Mouse (Mus musculus) midbrain, embryonic 13.5 days (tissue): ENCODE measurements around the gene Tmem160. TPM values are rescaled to one million over a fixed set of nuclear protein-coding genes. Genes with fewer than 3 reads are reported as not detected.

Experiments
- ATAC-seq: fragments of 200-750 bp; cut with Nextera tagmentation; 2 replicates; pipeline ENCODE4 v1.8.0; 2017; ENCODE audit warnings: mild to moderate bottlenecking, moderate TSS enrichment, moderate library complexity
- H3K27ac ChIP-seq: fragments of 300-500 bp; sonication (generic); 2 replicates; pipeline ENCODE4 v1.5.1; 2015; ENCODE audit warnings: inconsistent platforms, mild to moderate bottlenecking, moderate library complexity
- H3K27me3 ChIP-seq: fragments of 300-500 bp; sonication (generic); 2 replicates; pipeline ENCODE4 v1.6.1; 2015; ENCODE audit warnings: mild to moderate bottlenecking, inconsistent platforms
- H3K36me3 ChIP-seq: fragments of 300-500 bp; sonication (generic); 2 replicates; pipeline ENCODE4 v1.6.1; 2015; ENCODE audit warnings: mild to moderate bottlenecking, inconsistent platforms
- H3K4me1 ChIP-seq: fragments of 300-500 bp; sonication (generic); replicated peaks from 2 replicates; pipeline ENCODE4 v1.6.1; 2015; ENCODE audit warnings: inconsistent platforms
- H3K4me2 ChIP-seq: fragments of 300-500 bp; sonication (generic); replicated peaks from 2 replicates; pipeline ENCODE4 v1.6.1; 2015; ENCODE audit warnings: moderate library complexity, mild to moderate bottlenecking, inconsistent platforms
- H3K4me3 ChIP-seq: fragments of 300-500 bp; sonication (generic); replicated peaks from 2 replicates; pipeline ENCODE4 v1.5.1; 2015; ENCODE audit warnings: mild to moderate bottlenecking, inconsistent platforms
- H3K9ac ChIP-seq: fragments of 300-500 bp; sonication (generic); replicated peaks from 2 replicates; pipeline ENCODE4 v1.6.1; 2015; ENCODE audit warnings: mild to moderate bottlenecking, inconsistent platforms
- H3K9me3 ChIP-seq: fragments of 300-500 bp; sonication (generic); 2 replicates; pipeline ENCODE4 v1.6.1; 2016; ENCODE audit warnings: mild to moderate bottlenecking, inconsistent platforms
- WGBS: fragments of 180-500 bp; shearing (Covaris S2); methylation state at CpG from one replicate; pipeline ENCODE4 v1.1.7; 2015; 5-methylcytosine and 5-hydroxymethylcytosine counted together
- polyA plus RNA-seq: library from polyadenylated mRNA; unstranded; fragments of >200 nt; fragmentation: Nextera tagmentation; extraction: Ambion mirVana; gene quantifications from 2 replicates; pipeline ENCODE4 v1.2.1, GENCODE M21; 2015

Tmem160 gene
- polyA plus RNA-seq, 1 experiment from 2014 or later, result 59.4 TPM

GRCm38 (mm10) chr7:16496260-16496659 is 43.7 kb downstream of the Tmem160 start:
- no peak overlapping the region for H3K27ac ChIP-seq
- 0 out of 2 replicates have a peak, but pooled peaks cover 8% of the 10 kb centered on the region for H3K4me1 ChIP-seq
- 94% methylated on average over 3 of the region's 3 CpGs for WGBS
- H3K9ac ChIP-seq, result no peak overlapping the region
- H3K36me3 ChIP-seq, result peaks cover 51% of the 10 kb centered on the region
- no peak overlapping the region for H3K4me2 ChIP-seq
- H3K27me3 ChIP-seq, result no peaks in the 10 kb centered on the region
- no peaks in the 10 kb centered on the region for H3K9me3 ChIP-seq
- H3K4me3 ChIP-seq, result no peak overlapping the region
- no peak for ATAC-seq

DNA sequence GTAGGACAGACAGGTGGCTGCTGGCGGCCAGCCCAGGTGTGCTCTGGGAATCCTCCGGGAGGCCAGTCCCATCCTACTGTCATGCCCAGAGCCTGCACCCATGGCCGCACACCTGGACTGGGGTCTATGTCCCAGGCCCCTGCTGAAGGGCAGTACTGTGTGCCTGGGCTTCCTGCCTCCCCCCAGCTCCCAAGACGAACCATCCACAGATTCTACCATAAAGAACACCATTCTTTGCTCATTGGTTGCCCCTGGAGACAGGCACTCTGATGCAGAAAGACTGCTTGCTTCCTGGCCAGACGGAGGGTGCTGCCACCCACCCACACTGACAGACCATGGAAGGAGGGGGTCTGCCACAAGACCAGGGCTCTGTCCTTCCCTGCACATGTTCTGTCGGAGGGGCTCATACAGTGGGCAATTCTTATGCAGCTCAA is 47.1 kb downstream of the Tmem160 start:
- ATAC-seq, result 0 out of 2 replicates have a peak, but pooled peaks have one; percentile 59
- WGBS, result 75% methylated on average over 6 of the region's 6 CpGs
- Histone ChIP-seq H3K4me3 (no peak overlapping the region), H3K27ac (no peak overlapping the region), H3K36me3 (peaks cover 82% of the 10 kb centered on the region), H3K4me1 (0 out of 2 replicates have a peak, but pooled peaks cover 8% of the 10 kb centered on the region), H3K9ac (no peak overlapping the region), H3K9me3 (no peaks in the 10 kb centered on the region), H3K4me2 (no peak overlapping the region), H3K27me3 (no peaks in the 10 kb centered on the region)

DNA sequence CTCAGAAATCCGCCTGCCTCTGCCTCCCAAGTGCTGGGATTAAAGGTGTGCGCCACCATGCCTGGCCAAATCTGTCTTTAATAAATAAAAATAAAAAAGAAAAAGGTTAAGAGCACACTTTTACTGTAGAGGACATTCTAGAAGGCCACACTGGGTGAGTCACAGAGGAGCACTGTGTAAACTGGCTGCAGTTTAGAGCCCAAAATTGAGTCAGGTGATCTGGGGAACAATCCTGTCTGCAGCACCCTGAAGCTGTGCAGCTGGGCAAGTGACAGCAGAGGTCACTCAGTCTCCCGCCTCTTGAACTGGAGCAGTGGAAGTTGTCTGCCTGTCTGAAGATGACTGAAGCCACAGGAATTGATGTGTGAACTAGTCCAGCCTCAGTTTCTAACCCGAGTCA is 49.0 kb downstream of the Tmem160 start:
- Histone ChIP-seq H3K4me2 (no peak overlapping the region), H3K36me3 (peaks cover 84% of the 10 kb centered on the region)
- WGBS, result 96% methylated on average over 4 of the region's 4 CpGs

GRCm38 (mm10) chr7:16504573-16505225 is 52.1 kb downstream of the Tmem160 start:
- no peak for ATAC-seq

More for the DNA sequence above, 49.0 kb downstream of the Tmem160 start:
- Histone ChIP-seq H3K4me1 (peaks cover 15% of the 10 kb centered on the region; the same call in 1 of the 2 replicates), H3K4me3 (no peak overlapping the region), H3K27me3 (no peaks in the 10 kb centered on the region), H3K9me3 (no peaks in the 10 kb centered on the region), H3K27ac (no peak overlapping the region), H3K9ac (no peak overlapping the region)
- ATAC-seq, result no peak

More at GRCm38 (mm10) chr7:16504573-16505225, 52.1 kb downstream of the Tmem160 start:
- Histone ChIP-seq H3K4me1 (peaks cover 14% of the 10 kb centered on the region; the same call in 1 of the 2 replicates), H3K27ac (no peak overlapping the region), H3K9ac (no peak overlapping the region), H3K4me3 (no peak overlapping the region), H3K9me3 (no peaks in the 10 kb centered on the region), H3K4me2 (no peak overlapping the region), H3K36me3 (peaks cover 80% of the 10 kb centered on the region), H3K27me3 (no peaks in the 10 kb centered on the region)
- 66% methylated on average over 2 of the region's 2 CpGs for WGBS

Other genes with a start within 250 kb of the Tmem160 start
- 15.6 and 16.8 TPM in 2 replicates for gene Dhx34, start 230.7 kb upstream of the Tmem160 start, polyA plus RNA-seq
- gene C5ar2, start 208.6 kb upstream of the Tmem160 start, polyA plus RNA-seq, result 0.05 TPM in 1 of 2 replicates, not detected in the other
- 1.0 and 1.5 TPM in 2 replicates for gene C5ar1, start 193.2 kb upstream of the Tmem160 start, polyA plus RNA-seq
- gene Inafm1, start 179.2 kb upstream of the Tmem160 start, polyA plus RNA-seq, result 22.3 and 27.3 TPM in 2 replicates
- 22.5 and 39.4 TPM in 2 replicates for gene Ccdc9, start 166.0 kb upstream of the Tmem160 start, polyA plus RNA-seq
- 23.1 and 25.5 TPM in 2 replicates for gene Bbc3, start 144.4 kb upstream of the Tmem160 start, polyA plus RNA-seq
- 267 and 272 TPM in 2 replicates for gene Sae1, start 65.0 kb upstream of the Tmem160 start, polyA plus RNA-seq
- 18.2 and 22.1 TPM in 2 replicates for gene Zc3h4, start 51.9 kb upstream of the Tmem160 start, polyA plus RNA-seq
- gene Npas1, start 24.9 kb downstream of the Tmem160 start, polyA plus RNA-seq, result 2.3 and 3.3 TPM in 2 replicates
- 32.4 and 34.0 TPM in 2 replicates for gene Arhgap35, start 162.2 kb downstream of the Tmem160 start, polyA plus RNA-seq
- not detected in 2 replicates for gene Ceacam15, start 222.9 kb downstream of the Tmem160 start, polyA plus RNA-seq